Mouse (Mus musculus) mouse embryonic stem cell (cell line): ENCODE data around the gene Kansl1.

Source experiments
- in situ Hi-C, 2 experiments: fragments of 300-500 bp; cut with MboI; formaldehyde crosslinking; loops; 1 replicate in 1 of 2; 3 replicates in 1 of 2; pipeline ENCODE4 v1.14.3; 2019 to 2020; ENCODE audit warnings: low sequenced_read_pairs in 2 of 2, low pct_unique_long_range_greater_than_20kb in 1 of 2, mixed read lengths in 1 of 2; ENCODE audit not compliant: unreplicated experiment in 1 of 2

The Kansl1 gene

DNA sequence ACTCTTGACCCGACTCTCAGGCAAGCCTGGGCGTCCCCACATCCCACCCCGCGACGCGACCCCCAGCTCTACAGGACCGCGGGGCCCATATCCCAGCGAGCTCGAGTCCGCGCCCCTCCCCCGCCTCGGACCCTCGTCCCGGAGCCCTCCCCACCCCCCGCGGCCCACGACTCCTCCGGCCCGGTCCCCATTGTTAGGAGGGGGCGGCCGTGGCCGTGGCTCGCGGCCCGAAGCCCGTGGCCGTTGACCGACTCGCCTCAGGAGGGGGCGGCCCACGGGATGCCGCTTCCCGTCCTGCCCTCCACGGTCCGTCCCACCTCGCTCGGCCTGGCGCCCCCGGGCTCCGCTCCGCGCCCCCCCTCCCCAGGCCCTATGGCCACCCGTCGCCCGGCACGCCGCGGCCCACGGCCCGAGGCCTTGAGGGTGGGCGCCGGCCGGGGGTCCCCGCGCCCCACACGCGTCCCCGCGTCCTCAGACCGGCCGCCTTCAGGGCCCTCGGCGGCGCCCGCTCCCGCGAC, at the start of gene Kansl1:
Gene Kansl1, minus strand, starts transcription at position 111 of the 518 bp plus-strand sequence.
- in situ Hi-C loops: loop anchor here in 1 of 2 experiments (25.0 kb wide), 1 partner anchor 482 kb away; no protein-coding TSS in a partner anchor

DNA sequence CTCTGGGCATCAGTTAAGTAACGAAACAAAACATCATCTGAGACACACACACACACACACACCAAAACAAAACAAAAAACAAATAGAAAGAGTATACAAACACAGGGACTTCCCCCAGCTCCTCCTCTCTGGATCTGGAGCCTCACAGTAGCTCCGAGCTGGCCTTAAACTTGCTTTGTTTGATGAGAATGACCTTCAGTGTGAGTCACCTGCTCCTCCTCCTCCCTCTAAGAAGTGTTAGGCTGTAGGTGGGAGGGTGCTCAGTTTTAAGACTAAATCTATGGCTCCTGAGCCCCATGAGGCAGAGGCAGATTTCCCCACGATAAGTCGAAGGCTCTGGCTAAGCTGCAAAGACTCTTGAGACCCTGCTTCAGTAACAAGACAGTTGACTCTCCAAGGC, 43.8 kb upstream of the Kansl1 start:
- in situ Hi-C loops: no loop called here

DNA sequence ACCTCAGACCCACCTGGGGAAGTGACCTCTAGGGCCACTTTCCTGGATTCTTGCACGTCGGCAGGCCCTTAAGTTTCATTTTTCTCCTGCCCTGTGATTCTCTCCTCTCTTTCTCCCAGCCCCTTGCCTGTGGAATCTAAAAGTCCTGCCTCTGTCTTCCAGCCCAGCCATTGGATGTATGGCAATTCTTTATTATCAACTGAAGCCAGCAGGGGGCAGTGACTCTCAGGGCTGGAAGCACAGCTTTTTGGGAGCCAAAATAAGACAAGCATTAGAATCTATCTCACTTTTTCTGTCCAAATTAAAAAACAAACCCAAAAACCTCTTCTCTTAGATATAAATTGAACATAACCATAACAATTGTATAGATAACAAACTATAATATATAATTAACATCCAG, 41.9 kb upstream of the Kansl1 start:
- in situ Hi-C loops: no loop called here

DNA sequence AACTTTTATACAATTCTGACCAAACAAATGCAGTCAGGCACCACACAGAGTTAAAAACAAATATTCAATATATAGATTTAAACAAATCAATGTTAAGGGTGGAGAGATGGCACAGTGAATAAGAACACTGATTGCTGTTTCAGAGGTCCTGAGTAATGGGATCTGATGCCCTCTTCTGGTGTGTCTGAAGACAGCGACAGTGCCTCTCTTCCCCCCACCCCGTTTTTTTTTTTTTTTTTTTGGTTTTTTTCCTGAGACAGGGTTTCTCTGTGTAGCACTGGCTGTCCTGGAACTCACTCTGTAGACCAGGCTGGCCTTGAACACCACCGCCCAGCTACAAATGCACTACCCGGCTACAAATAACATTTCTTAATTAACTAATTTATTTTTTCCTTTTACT, 39.8 kb upstream of the Kansl1 start:
- in situ Hi-C loops: no loop called here

DNA sequence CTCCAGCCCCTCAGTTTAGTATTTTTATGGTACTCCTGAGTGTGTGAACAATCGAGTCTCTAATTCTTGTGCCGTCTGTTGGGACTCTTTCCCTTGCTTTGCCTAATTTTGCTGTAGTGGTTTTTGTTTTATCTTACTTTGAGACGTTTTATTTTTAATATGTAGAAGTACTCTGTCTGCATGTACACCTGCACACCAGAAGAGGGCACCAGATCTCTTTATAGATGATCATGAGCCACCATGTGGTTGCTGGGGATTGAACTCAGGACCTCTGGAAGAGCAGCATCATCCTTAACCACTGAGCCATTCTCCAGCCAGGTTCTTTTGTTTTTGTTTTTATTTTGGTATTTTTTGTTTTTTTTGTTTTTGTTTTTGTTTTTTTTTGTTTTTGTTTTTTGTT, 19.6 kb upstream of the Kansl1 start:
- in situ Hi-C loops: no loop called here

DNA sequence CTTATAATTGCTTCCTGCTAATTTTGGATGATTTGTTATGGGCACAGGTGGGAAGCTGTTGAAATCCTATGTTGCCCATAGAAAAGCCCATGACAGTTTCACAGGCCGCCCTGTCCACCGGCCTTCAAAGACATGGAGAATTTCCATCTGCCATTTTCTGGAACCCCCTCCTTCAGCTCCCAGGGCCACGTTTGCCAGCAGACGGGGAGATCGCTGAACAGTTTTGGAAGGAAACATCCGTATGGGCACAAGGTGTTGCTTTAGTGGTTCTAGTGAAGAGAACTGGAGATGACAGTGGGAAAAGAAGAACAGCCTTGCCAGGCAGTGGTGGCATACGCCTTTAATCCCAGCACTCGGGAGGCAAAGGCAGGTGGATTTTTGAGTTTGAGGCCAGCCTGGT, 13.3 kb upstream of the Kansl1 start:
- in situ Hi-C loops: no loop called here

GRCm38 (mm10) chr11:104479505-104479904, 10.8 kb upstream of the Kansl1 start:
- in situ Hi-C loops: no loop called here

DNA sequence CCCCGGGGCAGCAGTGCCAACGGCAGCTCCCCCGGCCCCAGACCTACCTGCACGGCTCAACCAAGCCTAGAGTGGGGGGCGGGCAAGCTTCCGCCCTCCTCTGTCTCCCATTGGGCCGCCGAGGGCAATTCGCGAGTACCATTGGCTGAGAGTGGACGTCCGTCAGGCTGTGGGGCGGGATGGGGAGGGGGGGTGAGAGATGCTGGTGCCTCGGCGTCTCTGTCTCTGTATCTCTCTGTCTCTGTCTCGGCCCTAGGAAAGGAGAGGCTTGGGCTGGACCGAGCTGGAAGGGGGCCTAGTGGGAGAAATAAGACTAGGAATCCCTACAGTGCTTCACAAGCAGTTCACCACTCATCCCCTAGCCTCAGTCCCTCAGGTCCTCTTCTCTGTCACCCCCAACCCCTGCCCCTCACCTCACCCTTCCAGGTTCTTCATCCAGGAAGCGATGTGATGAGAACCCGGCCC, 742 bp upstream of the Kansl1 start:
- in situ Hi-C loops: loop anchor here in 1 of 2 experiments (25.0 kb wide), 1 partner anchor 482 kb away; no protein-coding TSS in a partner anchor

- in situ Hi-C loops: loop anchor here in 1 of 2 experiments (25.0 kb wide), 1 partner anchor 480 kb away; no protein-coding TSS in a partner anchor
Observed at GRCm38 (mm10) chr11:104467698-104468097, 963 bp downstream of the Kansl1 start.

DNA sequence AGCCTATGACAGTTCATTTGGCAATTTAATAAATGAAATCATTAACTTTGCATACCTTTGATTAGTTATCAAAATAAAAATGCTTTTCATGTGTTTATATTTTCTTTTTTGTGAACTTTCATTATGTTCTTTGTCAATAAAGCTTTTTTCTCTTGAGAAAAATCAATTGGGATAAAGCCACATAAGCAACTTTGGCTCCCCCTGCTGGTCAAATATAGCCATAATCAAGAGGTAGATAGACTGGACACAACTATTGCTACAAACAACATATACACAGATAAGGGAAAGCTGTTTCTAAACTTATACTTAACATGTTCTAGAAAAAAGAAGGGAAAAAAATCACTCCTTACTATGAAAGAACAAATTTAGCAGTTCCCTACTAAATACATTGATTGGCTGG, 7.1 kb downstream of the Kansl1 start:
- in situ Hi-C loops: loop anchor here in 1 of 2 experiments (25.0 kb wide), 1 partner anchor 474 kb away; no protein-coding TSS in a partner anchor

GRCm38 (mm10) chr11:104459671-104460070, 9.0 kb downstream of the Kansl1 start:
- in situ Hi-C loops: loop anchor here in 1 of 2 experiments (25.0 kb wide), 1 partner anchor 472 kb away; no protein-coding TSS in a partner anchor

DNA sequence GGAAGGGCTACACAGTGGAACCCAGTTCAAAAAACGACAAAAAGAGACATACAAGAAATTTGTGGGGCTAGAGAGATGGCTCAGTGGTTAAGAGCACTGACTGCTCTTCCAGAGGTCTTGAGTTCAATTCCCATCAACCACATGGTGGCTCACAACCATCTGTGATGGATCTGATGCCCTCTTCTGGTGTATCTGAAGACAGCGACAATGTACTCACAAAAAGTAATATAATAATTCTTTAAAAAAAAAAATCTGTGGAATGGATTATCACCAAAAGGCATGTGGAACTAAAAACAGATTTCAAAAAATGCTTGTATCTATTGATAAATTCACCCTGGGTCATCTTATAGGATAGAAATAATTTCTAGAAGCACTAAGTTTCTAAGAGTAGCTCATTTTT, 10.2 kb downstream of the Kansl1 start:
- in situ Hi-C loops: loop anchor here in 1 of 2 experiments (25.0 kb wide), 1 partner anchor 471 kb away; no protein-coding TSS in a partner anchor

- in situ Hi-C loops: loop anchor here in 1 of 2 experiments (25.0 kb wide), 1 partner anchor 465 kb away; no protein-coding TSS in a partner anchor
Observed at GRCm38 (mm10) chr11:104452709-104453108, 16.0 kb downstream of the Kansl1 start.

DNA sequence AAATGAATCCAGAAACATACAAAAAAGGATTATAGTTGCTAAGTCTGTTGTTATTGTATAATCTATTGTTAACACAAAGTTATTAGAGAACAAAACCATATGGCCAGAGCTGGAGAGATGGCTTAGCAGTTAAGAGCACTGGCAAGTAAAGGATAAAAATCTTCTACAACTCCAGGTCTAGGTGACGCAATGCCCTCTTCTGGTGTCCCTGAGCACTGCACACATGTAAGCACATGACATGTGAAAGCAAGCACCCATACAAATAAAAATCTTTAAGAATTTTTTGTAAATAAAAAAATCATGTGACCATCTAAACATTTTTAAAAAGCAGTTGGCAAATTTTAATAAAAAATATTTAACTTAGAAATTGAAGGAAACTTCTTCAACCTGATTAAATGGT, 17.4 kb downstream of the Kansl1 start:
- in situ Hi-C loops: loop anchor here in 1 of 2 experiments (25.0 kb wide), 1 partner anchor 464 kb away; no protein-coding TSS in a partner anchor

DNA sequence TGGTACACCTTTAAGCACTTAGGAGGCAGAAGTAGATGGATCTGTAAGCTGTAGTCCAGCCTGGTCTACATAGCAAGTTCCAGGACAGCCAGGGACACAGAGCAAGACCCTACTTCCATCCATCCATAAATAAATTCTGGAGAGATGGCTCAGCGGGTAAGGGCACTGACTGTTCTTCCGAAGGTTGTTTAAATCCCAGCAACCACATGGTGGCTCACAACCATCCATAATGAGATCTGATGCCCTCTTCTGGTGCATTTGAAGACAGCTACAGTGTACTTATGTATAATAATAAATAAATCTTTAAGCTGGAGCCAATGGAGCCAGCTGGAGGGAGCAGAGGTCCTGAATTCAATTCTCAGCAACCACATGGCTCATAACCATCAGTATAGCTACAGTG, 20.2 kb downstream of the Kansl1 start:
- in situ Hi-C loops: loop anchor here (10.0 kb wide), 2 partner anchors 144 to 154 kb away; no protein-coding TSS in a partner anchor

DNA sequence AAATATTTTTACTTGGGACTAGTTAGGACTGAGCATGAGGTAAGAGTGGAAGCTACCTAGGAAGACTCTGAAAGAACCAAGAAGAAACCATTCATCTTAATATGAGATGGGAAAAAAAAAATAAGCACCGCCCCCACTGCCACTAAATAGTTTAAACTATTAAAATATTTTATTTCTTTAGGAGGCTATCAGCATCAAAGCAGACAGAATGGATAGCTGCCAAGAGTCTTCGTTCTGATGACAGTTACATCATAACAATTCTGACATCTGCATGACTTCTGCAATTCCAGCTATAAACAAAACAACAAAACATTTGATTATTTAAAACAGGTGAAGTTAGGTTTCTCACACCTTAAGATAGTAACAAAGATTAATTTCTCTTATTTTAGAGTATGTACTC, 23.1 kb downstream of the Kansl1 start:
- in situ Hi-C loops: loop anchor here (10.0 kb wide), 2 partner anchors 141 to 151 kb away; no protein-coding TSS in a partner anchor

DNA sequence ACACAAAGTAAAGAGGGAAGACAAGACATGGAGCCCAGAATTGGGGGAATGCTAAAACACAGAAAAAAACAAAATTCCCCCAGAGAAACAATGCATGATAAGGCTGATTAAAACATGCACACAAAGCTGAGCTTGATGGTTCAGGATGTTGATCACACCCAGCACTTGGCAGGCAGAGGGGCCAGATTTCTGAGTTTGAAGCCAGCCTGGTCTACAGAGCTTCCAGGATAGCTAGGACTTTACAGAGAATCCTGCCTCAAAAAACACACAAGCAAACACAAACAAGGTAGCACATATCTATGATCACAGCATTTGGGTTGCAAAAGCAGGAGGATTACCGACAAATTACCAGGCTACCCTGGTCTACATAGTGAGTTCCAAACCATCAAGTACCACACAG, 23.6 kb downstream of the Kansl1 start:
- in situ Hi-C loops: loop anchor here (10.0 kb wide), 2 partner anchors 140 to 150 kb away; no protein-coding TSS in a partner anchor

- in situ Hi-C loops: loop anchor here (10.0 kb wide), 2 partner anchors 139 to 149 kb away; no protein-coding TSS in a partner anchor
Observed at GRCm38 (mm10) chr11:104443359-104443758, 25.3 kb downstream of the Kansl1 start.

DNA sequence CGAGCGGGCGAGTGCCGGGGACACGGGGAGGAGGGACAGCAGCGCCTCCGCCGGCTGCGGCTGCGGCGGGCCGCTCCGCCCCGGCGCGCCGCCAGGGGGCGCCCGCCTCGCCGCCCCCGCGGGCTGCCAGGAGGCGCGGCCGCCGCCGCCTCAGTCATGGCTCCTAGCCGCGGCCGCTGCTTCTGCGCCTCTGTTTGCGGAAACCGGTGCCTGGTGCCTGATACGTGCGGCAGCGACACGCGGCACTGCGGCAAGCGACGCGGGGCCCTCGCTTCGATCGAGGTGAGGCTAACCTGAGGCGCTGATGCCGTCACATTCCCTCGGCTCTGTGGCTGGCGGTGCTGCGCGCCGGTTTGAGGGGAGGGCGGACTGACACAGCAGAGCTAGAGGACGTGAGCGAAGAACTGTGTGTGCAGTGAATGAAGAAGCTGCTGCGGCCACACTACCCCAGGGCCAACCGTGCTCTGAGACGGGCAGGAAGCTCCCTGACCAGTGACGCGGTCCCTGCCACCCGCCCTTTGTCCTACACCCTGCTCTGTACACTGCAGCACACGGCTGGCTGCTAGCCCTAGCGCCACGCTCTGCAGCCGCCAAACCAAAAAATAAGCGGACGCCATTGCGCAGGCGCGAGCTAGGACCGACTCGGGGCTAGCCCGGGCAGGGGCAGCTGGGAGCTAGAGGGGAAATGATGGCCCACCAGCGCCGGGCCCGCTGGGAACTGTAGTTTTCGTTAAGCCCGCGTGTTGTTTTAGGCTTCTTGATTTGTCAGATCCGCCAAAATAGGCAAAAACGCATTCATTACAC, 26.1 kb downstream of the Kansl1 start:
- in situ Hi-C loops: loop anchor here (10.0 kb wide), 2 partner anchors 138 to 148 kb away; no protein-coding TSS in a partner anchor
